Mouse (Mus musculus) hindbrain, embryonic 13.5 days (tissue): ENCODE results near the gene Polr2l. TPM values are rescaled to one million over a fixed set of nuclear protein-coding genes. Genes with fewer than 3 reads are reported as not detected.

Experiments used
- ATAC-seq: fragments of 200-750 bp; cut with Nextera tagmentation; 2 replicates; pipeline ENCODE4 v1.8.0; 2017; ENCODE audit warnings: moderate TSS enrichment; ENCODE audit not compliant: low FRiP score
- H3K27ac ChIP-seq: fragments of 300-500 bp; sonication (generic); 2 replicates; pipeline ENCODE4 v1.5.1; 2015; ENCODE audit warnings: inconsistent platforms, mild to moderate bottlenecking, moderate library complexity
- H3K27me3 ChIP-seq: fragments of 300-500 bp; sonication (generic); 2 replicates; pipeline ENCODE4 v1.6.1; 2015; ENCODE audit warnings: mild to moderate bottlenecking, inconsistent platforms
- H3K36me3 ChIP-seq: fragments of 300-500 bp; sonication (generic); 2 replicates; pipeline ENCODE4 v1.6.1; 2015; ENCODE audit warnings: mild to moderate bottlenecking, inconsistent platforms
- H3K4me1 ChIP-seq: fragments of 300-500 bp; sonication (generic); replicated peaks from 2 replicates; pipeline ENCODE4 v1.6.1; 2015; ENCODE audit warnings: inconsistent platforms
- H3K4me2 ChIP-seq: fragments of 300-500 bp; sonication (generic); 2 replicates; pipeline ENCODE4 v1.6.1; 2015; ENCODE audit warnings: inconsistent platforms, mild to moderate bottlenecking, moderate library complexity
- H3K4me3 ChIP-seq: fragments of 300-500 bp; sonication (generic); 2 replicates; pipeline ENCODE4 v1.5.1; 2015; ENCODE audit warnings: mild to moderate bottlenecking, inconsistent platforms
- H3K9ac ChIP-seq: fragments of 300-500 bp; sonication (generic); 2 replicates; pipeline ENCODE4 v1.6.1; 2015; ENCODE audit warnings: mild to moderate bottlenecking, inconsistent platforms
- H3K9me3 ChIP-seq: fragments of 300-500 bp; sonication (generic); 2 replicates; pipeline ENCODE4 v1.6.1; 2016; ENCODE audit warnings: inconsistent platforms
- WGBS: fragments of 180-500 bp; shearing (Covaris S2); methylation state at CpG from one replicate; pipeline ENCODE4 v1.1.7; 2015; 5-methylcytosine and 5-hydroxymethylcytosine counted together
- polyA plus RNA-seq: library from polyadenylated mRNA; unstranded; fragments of >200 nt; fragmentation: Nextera tagmentation; extraction: Ambion mirVana; gene quantifications from 2 replicates; pipeline ENCODE4 v1.2.1, GENCODE M21; 2015

Polr2l gene
- polyA plus RNA-seq, 1 experiment from 2014 or later = 88.1 TPM

GRCm38 (mm10) chr7:141501820-141502555 lies 27.1 kb upstream of the Polr2l start:
- no peak for ATAC-seq
- Histone ChIP-seq H3K4me3 (no peak overlapping the region), H3K9ac (no peak overlapping the region), H3K4me1 (no peaks in the 10 kb centered on the region), H3K4me2 (no peak overlapping the region), H3K27me3 (no peaks in the 10 kb centered on the region), H3K27ac (no peak overlapping the region), H3K9me3 (no peaks in the 10 kb centered on the region), H3K36me3 (peaks cover 53% of the 10 kb centered on the region)
- 87% methylated on average over 7 of the region's 7 CpGs for WGBS

GRCm38 (mm10) chr7:141497600-141497999 lies 22.7 kb upstream of the Polr2l start:
- H3K9me3 ChIP-seq = no peaks in the 10 kb centered on the region
- ATAC-seq = no peak

GRCm38 (mm10) chr7:141495940-141496339 lies 21.0 kb upstream of the Polr2l start:
- Histone ChIP-seq H3K36me3 (peaks cover 83% of the 10 kb centered on the region), H3K4me3 (no peak overlapping the region), H3K9me3 (no peaks in the 10 kb centered on the region), H3K9ac (no peak overlapping the region), H3K4me1 (no peaks in the 10 kb centered on the region), H3K27me3 (no peaks in the 10 kb centered on the region), H3K4me2 (no peak overlapping the region), H3K27ac (no peak overlapping the region)
- WGBS = 91% methylated on average over 4 of the region's 4 CpGs
- ATAC-seq = no peak

More at GRCm38 (mm10) chr7:141497600-141497999, 22.7 kb upstream of the Polr2l start:
- WGBS = 100% methylated on average over 3 of the region's 3 CpGs
- H3K27me3 ChIP-seq = no peaks in the 10 kb centered on the region
- no peak overlapping the region for H3K4me3 ChIP-seq
- H3K4me2 ChIP-seq = no peak overlapping the region
- H3K4me1 ChIP-seq = no peaks in the 10 kb centered on the region
- no peak overlapping the region for H3K9ac ChIP-seq
- peaks cover 81% of the 10 kb centered on the region for H3K36me3 ChIP-seq
- H3K27ac ChIP-seq = no peak overlapping the region

GRCm38 (mm10) chr7:141495379-141495778 lies 20.4 kb upstream of the Polr2l start:
- H3K36me3 ChIP-seq = peaks cover 80% of the 10 kb centered on the region
- no peaks in the 10 kb centered on the region for H3K27me3 ChIP-seq
- H3K4me2 ChIP-seq = no peak overlapping the region
- H3K9ac ChIP-seq = no peak overlapping the region
- no peaks in the 10 kb centered on the region for H3K4me1 ChIP-seq
- no peaks in the 10 kb centered on the region for H3K9me3 ChIP-seq
- WGBS = 86% methylated on average over 2 of the region's 2 CpGs
- ATAC-seq = no peak
- no peak overlapping the region for H3K4me3 ChIP-seq
- no peak overlapping the region for H3K27ac ChIP-seq

GRCm38 (mm10) chr7:141493729-141494128 lies 18.8 kb upstream of the Polr2l start:
- Histone ChIP-seq H3K27ac (no peak overlapping the region), H3K9ac (no peak overlapping the region), H3K9me3 (no peaks in the 10 kb centered on the region), H3K4me1 (no peaks in the 10 kb centered on the region), H3K4me3 (no peak overlapping the region), H3K4me2 (no peak overlapping the region), H3K27me3 (no peaks in the 10 kb centered on the region), H3K36me3 (peaks cover 63% of the 10 kb centered on the region)
- WGBS = 90% methylated on average over 1 of the region's 1 CpGs
- ATAC-seq = no peak

GRCm38 (mm10) chr7:141492738-141493137 lies 17.8 kb upstream of the Polr2l start:
- H3K4me3 ChIP-seq = no peak overlapping the region
- H3K36me3 ChIP-seq = peaks cover 57% of the 10 kb centered on the region
- H3K27ac ChIP-seq = no peak overlapping the region
- no peak overlapping the region for H3K4me2 ChIP-seq
- H3K4me1 ChIP-seq = no peaks in the 10 kb centered on the region
- H3K9ac ChIP-seq = no peak overlapping the region
- H3K9me3 ChIP-seq = no peaks in the 10 kb centered on the region
- H3K27me3 ChIP-seq = no peaks in the 10 kb centered on the region
- ATAC-seq = no peak
- 85% methylated on average over 5 of the region's 5 CpGs for WGBS

GRCm38 (mm10) chr7:141491151-141491550 lies 16.2 kb upstream of the Polr2l start:
- no peak overlapping the region for H3K4me2 ChIP-seq
- H3K4me3 ChIP-seq = no peak overlapping the region
- H3K27ac ChIP-seq = no peak overlapping the region
- WGBS = 74% methylated on average over 2 of the region's 2 CpGs
- H3K27me3 ChIP-seq = no peaks in the 10 kb centered on the region
- H3K36me3 ChIP-seq = peaks cover 43% of the 10 kb centered on the region
- no peak for ATAC-seq
- no peak overlapping the region for H3K9ac ChIP-seq
- H3K9me3 ChIP-seq = no peaks in the 10 kb centered on the region
- H3K4me1 ChIP-seq = peaks cover 14% of the 10 kb centered on the region

GRCm38 (mm10) chr7:141487141-141487540 lies 12.2 kb upstream of the Polr2l start:
- no peak overlapping the region for H3K4me3 ChIP-seq
- peaks cover 15% of the 10 kb centered on the region for H3K27me3 ChIP-seq
- WGBS = 64% methylated on average over 7 of the region's 7 CpGs
- peak overlapping the region; percentile 44; the same call in 1 of the 2 replicates for H3K9ac ChIP-seq
- no peak overlapping the region for H3K4me2 ChIP-seq
- peaks cover 41% of the 10 kb centered on the region for H3K4me1 ChIP-seq
- H3K36me3 ChIP-seq = peaks cover 7% of the 10 kb centered on the region
- H3K27ac ChIP-seq = no peak overlapping the region
- ATAC-seq = no peak
- H3K9me3 ChIP-seq = no peaks in the 10 kb centered on the region

- no peak overlapping the region for H3K27ac ChIP-seq
- H3K4me2 ChIP-seq = no peak overlapping the region
- 82% methylated on average over 1 of the region's 1 CpGs for WGBS
- no peaks in the 10 kb centered on the region for H3K9me3 ChIP-seq
- H3K4me1 ChIP-seq = peaks cover 48% of the 10 kb centered on the region
- H3K27me3 ChIP-seq = peaks cover 15% of the 10 kb centered on the region
- no peaks in the 10 kb centered on the region for H3K36me3 ChIP-seq
- H3K4me3 ChIP-seq = no peak overlapping the region
- 0 out of 2 replicates have a peak overlapping the region, but pooled peaks have one; percentile 13 for H3K9ac ChIP-seq
- no peak for ATAC-seq
These were observed 11.3 kb upstream of the Polr2l start for GRCm38 (mm10) chr7:141486239-141486638.

- Histone ChIP-seq H3K4me2 (no peak overlapping the region), H3K36me3 (no peaks in the 10 kb centered on the region), H3K4me1 (peaks cover 54% of the 10 kb centered on the region), H3K27ac (no peak overlapping the region), H3K27me3 (peaks cover 15% of the 10 kb centered on the region), H3K4me3 (no peak overlapping the region), H3K9ac (no peak overlapping the region; the same call in 1 of the 2 replicates), H3K9me3 (no peaks in the 10 kb centered on the region)
- 87% methylated on average over 2 of the region's 2 CpGs for WGBS
- no peak for ATAC-seq
These were observed 10.7 kb upstream of the Polr2l start for GRCm38 (mm10) chr7:141485606-141486005.

GRCm38 (mm10) chr7:141485186-141485585 lies 10.3 kb upstream of the Polr2l start:
- ATAC-seq = no peak
- Histone ChIP-seq H3K36me3 (no peaks in the 10 kb centered on the region), H3K4me2 (no peak overlapping the region), H3K27ac (no peak overlapping the region), H3K9ac (no peak overlapping the region; the same call in 1 of the 2 replicates), H3K4me1 (peaks cover 57% of the 10 kb centered on the region), H3K27me3 (peaks cover 16% of the 10 kb centered on the region), H3K9me3 (no peaks in the 10 kb centered on the region), H3K4me3 (no peak overlapping the region)
- 74% methylated on average over 2 of the region's 2 CpGs for WGBS

- Histone ChIP-seq H3K27me3 (peaks cover 18% of the 10 kb centered on the region), H3K4me2 (peak overlapping the region; percentile 2; the same call in 1 of the 2 replicates), H3K9ac (no peak overlapping the region), H3K27ac (no peak overlapping the region), H3K36me3 (no peaks in the 10 kb centered on the region), H3K4me1 (peaks cover 57% of the 10 kb centered on the region), H3K4me3 (no peak overlapping the region), H3K9me3 (no peaks in the 10 kb centered on the region)
- 72% methylated on average over 5 of the region's 5 CpGs for WGBS
- no peak for ATAC-seq
These were observed 9.5 kb upstream of the Polr2l start for GRCm38 (mm10) chr7:141484186-141485120.
